Mouse (Mus musculus) layer of hippocampus, adult 11-12 months (tissue): ENCODE measurements around the gene Atxn7.
"Not testable (repeated sequence)": the region's sequence is repeated elsewhere in the genome, so short reads cannot be mapped to it uniquely, and the experiment has no call there.

ENCODE experiments used
- DNase-seq: peaks from one replicate; pipeline ENCODE4 v3.0.0; 2022; ENCODE audit warnings: low spot score

The Atxn7 gene

GRCm38 (mm10) chr14:13961401-13962112, at the start of gene Atxn7, which contains the start of gene Thoc7:
Gene Atxn7 (plus strand): TSS chr14:13961440.
Gene Thoc7 (minus strand): TSS chr14:13961852.
- DNase-seq, result peak; percentile 21

- DNase-seq, result no peak
Observed at GRCm38 (mm10) chr14:13914387-13915082, 46.7 kb upstream of the Atxn7 start, which contains the start of gene Gm281. Gene Gm281 (minus strand): TSS chr14:13914478.

GRCm38 (mm10) chr14:13915207-13915606, 46.0 kb upstream of the Atxn7 start:
- DNase-seq, result no peak

- DNase-seq, result no peak
Observed at GRCm38 (mm10) chr14:13917208-13917607, 44.0 kb upstream of the Atxn7 start.

GRCm38 (mm10) chr14:13917630-13918029, 43.6 kb upstream of the Atxn7 start:
- DNase-seq, result peak; percentile 76

GRCm38 (mm10) chr14:13933290-13934051, 27.8 kb upstream of the Atxn7 start:
- DNase-seq, result no peak

- DNase-seq, result no peak
Observed at GRCm38 (mm10) chr14:13934052-13934371, 27.2 kb upstream of the Atxn7 start.

GRCm38 (mm10) chr14:13944686-13945085, 16.6 kb upstream of the Atxn7 start:
- no peak for DNase-seq

- no peak for DNase-seq
Observed at GRCm38 (mm10) chr14:13948345-13948744, 12.9 kb upstream of the Atxn7 start.

- DNase-seq, result no peak
Observed at GRCm38 (mm10) chr14:13950401-13950800, 10.8 kb upstream of the Atxn7 start.

GRCm38 (mm10) chr14:13952151-13952550, 9.1 kb upstream of the Atxn7 start:
- not testable (repeated sequence) for DNase-seq

GRCm38 (mm10) chr14:13960079-13960478, 1.2 kb upstream of the Atxn7 start:
- DNase-seq, result peak; percentile 16

- peak; percentile 59 for DNase-seq
Observed at GRCm38 (mm10) chr14:13960482-13961325, 536 bp upstream of the Atxn7 start.

GRCm38 (mm10) chr14:13962476-13962875, 1.2 kb downstream of the Atxn7 start:
- DNase-seq, result no peak

- DNase-seq, result no peak
Observed at GRCm38 (mm10) chr14:13963527-13963926, 2.3 kb downstream of the Atxn7 start.

GRCm38 (mm10) chr14:13967607-13968006, 6.4 kb downstream of the Atxn7 start:
- no peak for DNase-seq

GRCm38 (mm10) chr14:13968476-13968875, 7.2 kb downstream of the Atxn7 start:
- no peak for DNase-seq

GRCm38 (mm10) chr14:13970513-13970912, 9.3 kb downstream of the Atxn7 start:
- no peak for DNase-seq

- no peak for DNase-seq
Observed at GRCm38 (mm10) chr14:13971644-13972234, 10.5 kb downstream of the Atxn7 start.

- no peak for DNase-seq
Observed at GRCm38 (mm10) chr14:13977498-13977897, 16.3 kb downstream of the Atxn7 start.

GRCm38 (mm10) chr14:13981286-13981685, 20.0 kb downstream of the Atxn7 start:
- no peak for DNase-seq
